In the genomic region with DNA sequence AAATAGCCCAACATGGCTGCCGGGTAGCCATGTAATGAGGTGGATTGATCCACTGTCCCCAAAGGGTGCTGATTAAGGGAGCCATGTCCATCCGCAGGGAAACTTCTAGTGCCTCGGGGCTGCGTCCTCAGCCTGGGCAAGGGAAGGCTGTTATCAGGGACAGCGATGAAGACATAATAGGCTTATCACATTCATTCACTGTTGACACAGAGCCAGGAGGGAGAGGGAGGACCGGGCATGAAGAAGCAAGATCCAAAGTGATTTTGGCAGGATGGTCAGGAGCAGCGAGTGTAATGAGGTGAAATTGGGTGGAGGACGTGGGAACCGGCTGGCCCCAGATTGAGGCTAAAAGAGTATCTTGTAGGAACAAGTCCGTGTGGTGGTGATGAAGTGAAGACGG, we compare ENCODE assay signal across 17 mouse cellular contexts.
"Had no signal": no experiment of that assay in that cellular context is flagged by ENCODE, and none has a peak within 500 bp of the region (broad histone marks: within the 10 kb centered on the region; RNA-seq: fewer than 3 reads in every experiment).

No protein-coding gene starts in this region.

- DNase-seq: kidney, adult 11 months; kidney, adult 8-10 months; kidney, postnatal 10 days; kidney, postnatal 36 days; layer of hippocampus, postnatal 36 days; liver, embryonic 13.5 days; lung, embryonic 14.5 days; lung, postnatal 10 days; lung, postnatal 36 days; thymus, adult 18-20 months; thymus, postnatal 36 days had no signal

- H3K27ac ChIP-seq: intestine, embryonic 15.5 days; kidney, embryonic 15.5 days; left cerebral cortex, adult 2 months; liver, embryonic 13.5 days; midbrain, embryonic 10.5 days; midbrain, embryonic 15.5 days had no signal

- H3K9ac ChIP-seq: intestine, embryonic 15.5 days; kidney, embryonic 15.5 days; liver, embryonic 13.5 days; lung, embryonic 14.5 days; midbrain, embryonic 15.5 days had no signal

- H3K27me3 ChIP-seq: intestine, embryonic 15.5 days; midbrain, embryonic 15.5 days had no signal

- H3K4me2 ChIP-seq: intestine, embryonic 15.5 days; kidney, embryonic 15.5 days; liver, embryonic 13.5 days; lung, embryonic 14.5 days; midbrain, embryonic 15.5 days had no signal

- H3K9me3 ChIP-seq: intestine, embryonic 15.5 days; kidney, embryonic 15.5 days; liver, embryonic 13.5 days; megakaryocyte, embryonic 14.5 days; midbrain, embryonic 10.5 days; midbrain, embryonic 15.5 days had no signal

- ATAC-seq: intestine, embryonic 15.5 days; midbrain, embryonic 15.5 days had no signal

- H3K4me1 ChIP-seq: intestine, embryonic 15.5 days; liver, embryonic 13.5 days; megakaryocyte, embryonic 14.5 days had no signal

- H3K36me3 ChIP-seq: intestine, embryonic 15.5 days; kidney, embryonic 15.5 days; liver, embryonic 13.5 days; midbrain, embryonic 10.5 days; midbrain, embryonic 15.5 days had no signal

- H3K4me3 ChIP-seq: intestine, embryonic 15.5 days; kidney, embryonic 15.5 days; left cerebral cortex, adult 2 months; liver, embryonic 13.5 days; megakaryocyte, embryonic 14.5 days; midbrain, embryonic 10.5 days; midbrain, embryonic 15.5 days had no signal
